Mouse (Mus musculus): ENCODE data around the gene Tfpt. TPM values are rescaled to one million over a fixed set of nuclear protein-coding genes. Genes with fewer than 3 reads are reported as not detected.
A peak's percentile ranks its signal among the peaks of the same experiment; 100 is the strongest.

Gene Tfpt
- total and polyA plus RNA-seq, 3 experiments = 8.0 to 21.1 (median 16.9) TPM

DNA sequence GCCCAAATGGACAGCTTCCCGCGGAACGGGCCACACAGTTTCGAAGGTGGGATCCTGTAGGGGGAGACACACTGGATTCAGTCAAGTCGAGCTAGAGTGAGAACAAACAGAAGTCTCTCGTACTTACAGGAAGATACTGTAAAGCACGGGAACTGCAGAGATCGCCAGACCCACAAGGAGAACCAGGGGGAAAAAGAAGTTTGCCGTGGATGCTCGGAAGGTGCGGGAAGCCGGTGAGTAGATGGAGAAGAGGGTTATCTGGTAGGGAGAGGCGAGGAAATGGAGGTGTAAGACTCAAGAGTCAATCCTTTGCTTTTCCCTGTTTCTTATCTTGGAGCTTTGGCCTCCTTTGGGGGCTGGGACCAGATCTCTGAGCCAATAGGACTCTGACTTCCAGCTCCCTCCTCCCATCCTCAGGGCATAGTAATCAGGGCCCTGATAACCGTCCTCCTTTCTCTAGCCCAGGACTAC is 37.2 kb upstream of the Tfpt start:
- intact Hi-C loops (cut with DNase I) = no loop called here
- Histone ChIP-seq H3K36me3 (ENCODE audit: control insufficient read depth, insufficient read depth, low read length) (peaks cover 3% of the 10 kb centered on the region; the same call in 1 of the 2 replicates), H3K9ac (ENCODE audit: low read depth, low read length) (no peak overlapping the region), H3K79me2 (replicated peaks; ENCODE audit: control insufficient read depth, insufficient read depth, low read length) (no peaks in the 10 kb centered on the region; the same call in 1 of the 2 replicates), H3K27ac (no peak overlapping the region), H3K27me3 (ENCODE audit: control insufficient read depth, insufficient read depth, low read length) (no peaks in the 10 kb centered on the region), H3K4me3 (no peak overlapping the region), H3K4me1 (ENCODE audit: control insufficient read depth, insufficient read depth, low read length) (peaks cover 4% of the 10 kb centered on the region; the same call in 1 of the 2 replicates)
- TF ChIP-seq CTCF (IDR thresholded peaks at IDR 0.05) (peak; percentile 38), EP300 (IDR thresholded peaks at IDR 0.05; ENCODE audit: insufficient read depth, low read depth, low read length) (no peak), POLR2A (IDR thresholded peaks at IDR 0.05; ENCODE audit: insufficient read depth, low read depth, low read length) (no peak)
- WGBS = 23% methylated on average over 14 of the region's 14 CpGs
- DNase-seq = no peak

DNA sequence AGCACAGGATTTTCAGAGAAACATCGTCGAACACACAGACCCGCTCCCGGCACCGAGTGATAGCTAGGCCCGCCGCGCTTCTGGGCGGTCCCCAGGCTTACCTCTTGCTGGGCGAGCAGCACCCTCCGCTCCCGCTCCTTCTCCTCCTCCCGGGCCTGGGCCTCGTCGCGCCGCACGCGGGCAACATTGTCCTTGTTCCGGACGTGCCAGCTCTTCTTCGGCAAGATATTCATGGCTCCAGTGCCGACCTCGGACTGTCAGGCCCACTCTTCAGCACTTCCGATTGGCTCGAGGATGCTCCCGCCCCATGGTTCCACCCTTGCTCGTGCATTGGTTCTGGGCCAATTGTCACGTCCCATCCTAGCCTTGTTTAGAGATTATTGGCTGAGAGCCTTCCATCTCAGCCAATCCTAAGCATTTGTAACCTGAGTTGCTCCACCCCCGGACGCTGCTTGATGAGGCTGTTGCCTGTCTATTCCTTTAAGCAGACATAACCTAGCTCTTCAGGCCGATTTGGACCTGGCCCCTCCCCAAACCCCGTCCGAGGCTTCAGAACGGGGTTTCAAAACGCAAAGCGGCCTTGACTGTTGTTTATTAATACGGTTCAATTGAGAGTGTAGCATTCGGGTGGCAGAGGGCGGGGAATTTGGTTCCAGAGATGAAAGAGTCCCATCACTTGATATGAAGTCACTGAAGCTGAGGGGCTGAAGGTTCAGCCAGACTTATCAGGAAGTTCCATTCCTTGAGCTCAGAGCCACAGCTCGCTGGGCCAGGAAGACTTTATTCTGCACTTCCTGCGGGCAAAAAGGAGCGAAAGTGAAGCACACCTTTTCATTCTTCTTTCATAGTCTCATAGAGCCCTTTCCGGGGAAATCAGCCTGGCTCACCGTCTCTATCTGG is 35.7 kb upstream of the Tfpt start, which contains the start of gene Leng1:
TSS of gene Leng1 (minus strand) at position 626 of the 900 bp plus-strand sequence.
- 1% methylated on average over 45 of the region's 45 CpGs for WGBS
- Histone ChIP-seq H3K4me3 (peak within 1 kb of the TSS; percentile 76), H3K4me1 (ENCODE audit: control insufficient read depth, insufficient read depth, low read length) (peaks cover 4% of the 10 kb centered on the region; the same call in 1 of the 2 replicates), H3K27me3 (ENCODE audit: control insufficient read depth, insufficient read depth, low read length) (no peaks in the 10 kb centered on the region), H3K36me3 (ENCODE audit: control insufficient read depth, insufficient read depth, low read length) (peaks cover 3% of the 10 kb centered on the region; the same call in 1 of the 2 replicates), H3K9ac (ENCODE audit: low read depth, low read length) (peak within 1 kb of the TSS; percentile 84), H3K27ac (peak within 1 kb of the TSS; percentile 96), H3K79me2 (replicated peaks; ENCODE audit: control insufficient read depth, insufficient read depth, low read length) (no peaks in the 10 kb centered on the region; the same call in 1 of the 2 replicates)
- intact Hi-C loops (cut with DNase I) = loop anchor here (1.0 kb wide), 1 partner anchor 27 kb away; the partner anchor contains the start of gene Tsen34
- TF ChIP-seq CTCF (IDR thresholded peaks at IDR 0.05) (no peak), POLR2A (IDR thresholded peaks at IDR 0.05; ENCODE audit: insufficient read depth, low read depth, low read length) (peak; percentile 98), EP300 (IDR thresholded peaks at IDR 0.05; ENCODE audit: insufficient read depth, low read depth, low read length) (peak; percentile 65)
- DNase-seq = peak; percentile 94 to 98

DNA sequence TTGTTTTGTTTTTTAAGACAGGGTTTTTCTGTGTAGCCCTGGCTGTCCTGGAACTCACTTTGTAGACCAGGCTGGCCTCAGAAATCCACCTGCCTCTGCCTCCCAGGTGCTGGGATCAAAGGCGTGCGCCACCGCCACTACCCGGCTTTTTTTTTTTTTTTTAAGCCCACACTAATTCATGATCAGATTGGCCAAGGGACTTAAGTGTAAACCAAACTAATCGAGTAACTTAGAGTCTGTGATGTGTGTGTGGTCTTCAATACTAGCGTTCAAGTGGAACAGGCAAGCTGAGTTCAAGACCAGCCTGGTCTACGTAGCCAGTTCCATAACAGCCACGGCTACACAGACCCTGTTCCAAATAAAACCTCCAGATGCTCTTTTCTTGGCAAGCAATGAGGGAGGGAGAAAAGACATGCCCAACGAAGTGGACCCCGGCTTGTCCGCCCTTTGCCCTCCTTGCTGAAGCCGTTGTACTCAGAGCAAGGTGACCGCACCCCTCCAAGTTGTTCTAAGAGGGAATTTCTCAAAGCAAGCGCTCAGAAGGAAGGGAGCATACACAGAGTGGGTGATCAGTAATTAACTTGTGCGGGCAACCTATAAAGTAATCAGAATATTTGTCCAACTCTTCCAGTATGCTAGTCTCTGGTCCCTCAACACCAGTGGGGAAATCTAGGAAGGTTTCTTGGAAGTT is 34.9 kb upstream of the Tfpt start:
- TF ChIP-seq EP300 (IDR thresholded peaks at IDR 0.05; ENCODE audit: insufficient read depth, low read depth, low read length) = no peak
- no peak for TF ChIP-seq CTCF (IDR thresholded peaks at IDR 0.05)
- DNase-seq = no peak
- Histone ChIP-seq H3K27me3 (ENCODE audit: control insufficient read depth, insufficient read depth, low read length) (no peaks in the 10 kb centered on the region), H3K79me2 (replicated peaks; ENCODE audit: control insufficient read depth, insufficient read depth, low read length) (no peaks in the 10 kb centered on the region; the same call in 1 of the 2 replicates), H3K27ac (peak overlapping the region; percentile 96), H3K36me3 (ENCODE audit: control insufficient read depth, insufficient read depth, low read length) (peaks cover 5% of the 10 kb centered on the region), H3K9ac (ENCODE audit: low read depth, low read length) (peak overlapping the region; percentile 84), H3K4me1 (ENCODE audit: control insufficient read depth, insufficient read depth, low read length) (peaks cover 4% of the 10 kb centered on the region; the same call in 1 of the 2 replicates), H3K4me3 (peak overlapping the region; percentile 76)
- WGBS = 20% methylated on average over 15 of the region's 15 CpGs
- intact Hi-C loops (cut with DNase I) = loop anchor here (1.0 kb wide), 2 partner anchors 19 to 28 kb away; partner anchors contain the start of genes Cnot3 and Tsen34

DNA sequence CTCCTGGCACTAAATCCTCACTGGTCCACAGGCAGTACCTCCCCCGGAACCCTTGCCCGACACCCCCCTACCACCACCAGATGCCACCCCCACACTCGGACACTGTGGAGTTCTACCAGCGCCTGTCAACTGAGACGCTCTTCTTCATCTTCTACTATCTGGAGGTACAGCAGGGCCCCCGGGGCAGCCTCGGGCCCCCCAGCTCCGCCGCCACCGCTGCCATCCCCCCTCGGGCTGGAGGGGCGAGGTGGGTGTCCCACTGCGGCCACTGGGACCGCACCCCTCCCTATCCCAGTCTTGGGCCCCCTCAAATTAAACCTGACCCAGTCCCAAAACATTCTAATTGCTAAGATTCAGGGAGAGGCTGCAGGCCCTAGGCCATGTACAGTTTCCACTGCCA is 28.8 kb upstream of the Tfpt start:
- no peak overlapping the region for H3K9ac ChIP-seq (ENCODE audit: low read depth, low read length)
- peaks cover 3% of the 10 kb centered on the region; the same call in 1 of the 2 replicates for H3K36me3 ChIP-seq (ENCODE audit: control insufficient read depth, insufficient read depth, low read length)
- no peak overlapping the region for H3K27ac ChIP-seq
- 90% methylated on average over 14 of the region's 14 CpGs for WGBS
- intact Hi-C loops (cut with DNase I) = no loop called here
- H3K4me3 ChIP-seq = no peak overlapping the region
- H3K4me1 ChIP-seq (ENCODE audit: control insufficient read depth, insufficient read depth, low read length) = no peaks in the 10 kb centered on the region
- no peak for TF ChIP-seq CTCF (IDR thresholded peaks at IDR 0.05)
- TF ChIP-seq POLR2A (IDR thresholded peaks at IDR 0.05; ENCODE audit: insufficient read depth, low read depth, low read length) = no peak
- TF ChIP-seq EP300 (IDR thresholded peaks at IDR 0.05; ENCODE audit: insufficient read depth, low read depth, low read length) = no peak
- H3K79me2 ChIP-seq (replicated peaks; ENCODE audit: control insufficient read depth, insufficient read depth, low read length) = no peaks in the 10 kb centered on the region
- no peak for DNase-seq
- no peaks in the 10 kb centered on the region for H3K27me3 ChIP-seq (ENCODE audit: control insufficient read depth, insufficient read depth, low read length)

DNA sequence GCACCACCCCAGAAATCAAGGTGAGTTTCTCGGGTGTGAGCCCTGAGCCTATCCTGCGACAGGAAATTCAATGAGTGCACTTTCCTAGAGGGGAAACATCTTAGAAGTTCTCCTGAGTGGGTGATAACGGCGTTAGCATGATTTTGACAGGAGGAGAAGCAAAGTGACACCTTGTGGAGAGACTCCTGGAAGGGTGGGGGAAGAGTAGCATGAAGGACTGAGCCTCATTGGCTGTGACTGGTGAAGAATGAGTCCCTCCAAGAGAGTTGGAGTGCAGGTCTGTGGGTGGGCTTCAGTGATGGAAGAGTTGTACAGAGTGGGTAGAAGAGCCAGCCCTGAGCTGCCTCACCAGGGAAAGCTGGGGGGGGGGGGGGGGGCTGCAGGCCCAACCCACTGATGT is 27.2 kb upstream of the Tfpt start:
- TF ChIP-seq CTCF (IDR thresholded peaks at IDR 0.05) (no peak), POLR2A (IDR thresholded peaks at IDR 0.05; ENCODE audit: insufficient read depth, low read depth, low read length) (no peak), EP300 (IDR thresholded peaks at IDR 0.05; ENCODE audit: insufficient read depth, low read depth, low read length) (no peak)
- DNase-seq = no peak
- Histone ChIP-seq H3K27me3 (ENCODE audit: control insufficient read depth, insufficient read depth, low read length) (no peaks in the 10 kb centered on the region), H3K9ac (ENCODE audit: low read depth, low read length) (no peak overlapping the region), H3K36me3 (ENCODE audit: control insufficient read depth, insufficient read depth, low read length) (peaks cover 7% of the 10 kb centered on the region; the same call in 1 of the 2 replicates), H3K4me3 (no peak overlapping the region), H3K27ac (no peak overlapping the region), H3K4me1 (ENCODE audit: control insufficient read depth, insufficient read depth, low read length) (no peaks in the 10 kb centered on the region), H3K79me2 (replicated peaks; ENCODE audit: control insufficient read depth, insufficient read depth, low read length) (no peaks in the 10 kb centered on the region)
- intact Hi-C loops (cut with DNase I) = no loop called here
- WGBS = 76% methylated on average over 4 of the region's 4 CpGs
